Mouse (Mus musculus) MEL (cell line): ENCODE measurements around the gene Cpt1c.

Source experiments
- EP300 ChIP-seq, 2 experiments: IDR thresholded peaks; 2 replicates each; pipeline ENCODE4 v1.6.1; 2011; ENCODE audit warnings: improper control_type of control experiment in 2 of 2, low read length in 2 of 2, low read depth in 1 of 2, mild to moderate bottlenecking in 1 of 2
- GABPA ChIP-seq: IDR thresholded peaks from 2 replicates; pipeline ENCODE4 v1.6.1; 2012; ENCODE audit warnings: low read depth, mild to moderate bottlenecking, inconsistent platforms, low read length, improper control_type of control experiment, moderate library complexity
- GATA1 ChIP-seq: IDR thresholded peaks from 2 replicates; pipeline ENCODE4 v1.6.1; 2011; ENCODE audit warnings: low read depth, low read length, improper control_type of control experiment
- MAX ChIP-seq: IDR thresholded peaks from 2 replicates; pipeline ENCODE4 v1.6.1; 2011; ENCODE audit warnings: low read length, improper control_type of control experiment
- MXI1 ChIP-seq: IDR thresholded peaks from 2 replicates; pipeline ENCODE4 v1.6.1; 2011; ENCODE audit warnings: mild to moderate bottlenecking, low read depth, low read length, improper control_type of control experiment
- POLR2A ChIP-seq, 2 experiments: IDR thresholded peaks; 2 replicates each; pipeline ENCODE4 v1.6.1; 2011 to 2012; ENCODE audit warnings: low read length in 2 of 2, mild to moderate bottlenecking in 2 of 2, control low read depth in 1 of 2, improper control_type of control experiment in 1 of 2, low read depth in 1 of 2, moderate library complexity in 1 of 2; ENCODE audit not compliant: control insufficient read depth in 1 of 2, insufficient read depth in 1 of 2, poor library complexity in 1 of 2
- POLR2AphosphoS2 ChIP-seq: IDR thresholded peaks from 2 replicates; pipeline ENCODE4 v1.6.1; 2011; ENCODE audit warnings: low read length, improper control_type of control experiment
- TCF12 ChIP-seq: IDR thresholded peaks from 2 replicates; pipeline ENCODE4 v1.6.1; 2014; ENCODE audit warnings: low read depth, mild to moderate bottlenecking, inconsistent platforms, low read length, improper control_type of control experiment, moderate library complexity
- USF1 ChIP-seq: IDR thresholded peaks from 2 replicates; pipeline ENCODE4 v1.6.1; 2014; ENCODE audit warnings: low read depth, mild to moderate bottlenecking, inconsistent platforms, low read length, improper control_type of control experiment, moderate library complexity
- ZKSCAN1 ChIP-seq: IDR thresholded peaks from 2 replicates; pipeline ENCODE4 v1.6.1; 2012; ENCODE audit warnings: low read depth, mild to moderate bottlenecking, inconsistent platforms, low read length, improper control_type of control experiment, moderate library complexity

DNA sequence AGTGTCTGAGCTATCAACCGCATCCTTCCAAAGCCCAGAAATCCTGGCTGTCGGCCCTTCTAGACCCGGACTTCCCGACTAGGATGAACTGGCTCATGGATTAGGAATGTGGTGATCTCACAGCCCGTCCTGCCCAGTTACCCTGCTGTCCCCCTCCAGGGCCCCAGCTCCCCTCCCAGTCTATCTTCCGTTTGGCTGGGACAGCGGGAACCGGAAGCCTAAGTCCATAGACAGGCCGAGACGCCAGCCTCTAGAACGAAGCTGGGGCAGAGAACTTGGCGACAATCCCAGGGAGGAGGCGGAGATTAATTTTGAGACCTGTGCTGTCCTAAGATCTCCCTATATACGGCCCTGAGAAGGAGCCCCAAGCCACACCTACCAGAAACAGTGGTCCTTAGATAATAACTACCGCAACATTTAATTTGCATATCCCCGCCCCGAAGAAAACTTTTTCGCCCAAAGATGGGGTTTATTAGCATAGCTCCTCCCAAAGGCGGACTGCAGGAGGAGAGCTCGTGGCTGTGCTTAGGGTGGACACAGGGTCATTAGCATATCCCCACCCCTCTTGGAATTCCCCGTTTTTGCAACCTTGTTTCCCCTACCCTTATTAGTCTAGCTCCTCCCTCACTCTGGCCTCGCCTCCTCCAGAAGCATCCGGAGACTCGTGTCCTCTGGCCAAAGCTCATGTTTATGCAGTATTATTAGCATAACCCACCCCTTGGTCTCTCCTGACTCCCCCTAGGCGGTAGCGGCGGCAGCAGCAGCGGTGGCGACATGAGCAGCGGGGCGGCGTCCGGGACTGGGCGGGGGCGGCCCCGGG, 42.8 kb upstream of the Cpt1c start, which contains the start of gene Rras:
- TF ChIP-seq USF1 (no peak), TCF12 (no peak; the same call in 1 of the 2 replicates), EP300 (IDR thresholded peaks at IDR 0.05; ENCODE audit: low read depth in 1 of 2, low read length in 2 of 2) (peak in 1 of 2 experiments; percentile 36; a peak in 1 of 4 replicates), GABPA (no peak), MXI1 (no peak; the same call in 1 of the 2 replicates), POLR2AphosphoS2 (peak; percentile 65; the same call in 1 of the 2 replicates), ZKSCAN1 (no peak), GATA1 (peak; percentile 53), POLR2A (IDR thresholded peaks at IDR 0.05; ENCODE audit: control insufficient read depth in 1 of 2, insufficient read depth in 1 of 2, low read depth in 1 of 2, low read length in 2 of 2, poor library complexity in 1 of 2) (peak; percentile 57 to 74; a peak in 3 of 4 replicates), MAX (no peak; the same call in 1 of the 2 replicates)
